Mouse (Mus musculus): ENCODE measurements around the gene Olfr127. TPM values are rescaled to one million over a fixed set of nuclear protein-coding genes. Genes with fewer than 3 reads are reported as not detected.

Olfr127 gene
- not detected for polyA plus RNA-seq (2017; shearing (Covaris generic))

GRCm38 (mm10) chr17:37900137-37900536 lies at the start of gene Olfr127:
Olfr127 (plus strand) TSS chr17:37900437.

GRCm38 (mm10) chr17:37920248-37920647 lies 20.0 kb downstream of the Olfr127 start, which contains the start of gene Olfr128:
Olfr128 (plus strand) TSS chr17:37920548.

GRCm38 (mm10) chr17:37952979-37953378 lies 52.7 kb downstream of the Olfr127 start, which contains the start of gene Olfr761:
Olfr761 (minus strand) TSS chr17:37953079.

Other genes with a start within 250 kb of the Olfr127 start
- gene Olfr117, start 236.7 kb upstream of the Olfr127 start, polyA plus RNA-seq (2017; shearing (Covaris generic)): not detected
- not detected for gene Olfr118, start 233.4 kb upstream of the Olfr127 start, polyA plus RNA-seq (2017; shearing (Covaris generic))
- not detected for gene Olfr119, start 203.9 kb upstream of the Olfr127 start, polyA plus RNA-seq (2017; shearing (Covaris generic))
- not detected for gene Olfr120, start 178.6 kb upstream of the Olfr127 start, polyA plus RNA-seq (2017; shearing (Covaris generic))
- not detected for gene Olfr121, start 151.6 kb upstream of the Olfr127 start, polyA plus RNA-seq (2017; shearing (Covaris generic))
- not detected for gene Olfr122, start 131.8 kb upstream of the Olfr127 start, polyA plus RNA-seq (2017; shearing (Covaris generic))
- not detected for gene Olfr123, start 106.9 kb upstream of the Olfr127 start, polyA plus RNA-seq (2017; shearing (Covaris generic))
- not detected for gene Olfr124, start 100.5 kb upstream of the Olfr127 start, polyA plus RNA-seq (2017; shearing (Covaris generic))
- gene Olfr125, start 67.5 kb upstream of the Olfr127 start, polyA plus RNA-seq (2017; shearing (Covaris generic)): not detected
- not detected for gene Olfr126, start 53.0 kb upstream of the Olfr127 start, polyA plus RNA-seq (2017; shearing (Covaris generic))
- not detected for gene Olfr128, start 20.1 kb downstream of the Olfr127 start, polyA plus RNA-seq (2017; shearing (Covaris generic))
- not detected for gene Olfr761, start 52.6 kb downstream of the Olfr127 start, polyA plus RNA-seq (2017; shearing (Covaris generic))
- gene Olfr129, start 159.6 kb downstream of the Olfr127 start, polyA plus RNA-seq (2017; shearing (Covaris generic)): not detected
- not detected for gene Olfr130, start 163.5 kb downstream of the Olfr127 start, polyA plus RNA-seq (2017; shearing (Covaris generic))
- gene Olfr131, start 188.3 kb downstream of the Olfr127 start, polyA plus RNA-seq (2017; shearing (Covaris generic)): not detected
- not detected for gene Olfr132, start 234.1 kb downstream of the Olfr127 start, polyA plus RNA-seq (2017; shearing (Covaris generic))
- gene Olfr133, start 244.8 kb downstream of the Olfr127 start, polyA plus RNA-seq (2017; shearing (Covaris generic)): not detected

Measured in CD4-positive, CD25-positive, alpha-beta regulatory T cell, adult 9 weeks (primary cell).